Mouse (Mus musculus): ENCODE data around the gene Mical1.

DNA sequence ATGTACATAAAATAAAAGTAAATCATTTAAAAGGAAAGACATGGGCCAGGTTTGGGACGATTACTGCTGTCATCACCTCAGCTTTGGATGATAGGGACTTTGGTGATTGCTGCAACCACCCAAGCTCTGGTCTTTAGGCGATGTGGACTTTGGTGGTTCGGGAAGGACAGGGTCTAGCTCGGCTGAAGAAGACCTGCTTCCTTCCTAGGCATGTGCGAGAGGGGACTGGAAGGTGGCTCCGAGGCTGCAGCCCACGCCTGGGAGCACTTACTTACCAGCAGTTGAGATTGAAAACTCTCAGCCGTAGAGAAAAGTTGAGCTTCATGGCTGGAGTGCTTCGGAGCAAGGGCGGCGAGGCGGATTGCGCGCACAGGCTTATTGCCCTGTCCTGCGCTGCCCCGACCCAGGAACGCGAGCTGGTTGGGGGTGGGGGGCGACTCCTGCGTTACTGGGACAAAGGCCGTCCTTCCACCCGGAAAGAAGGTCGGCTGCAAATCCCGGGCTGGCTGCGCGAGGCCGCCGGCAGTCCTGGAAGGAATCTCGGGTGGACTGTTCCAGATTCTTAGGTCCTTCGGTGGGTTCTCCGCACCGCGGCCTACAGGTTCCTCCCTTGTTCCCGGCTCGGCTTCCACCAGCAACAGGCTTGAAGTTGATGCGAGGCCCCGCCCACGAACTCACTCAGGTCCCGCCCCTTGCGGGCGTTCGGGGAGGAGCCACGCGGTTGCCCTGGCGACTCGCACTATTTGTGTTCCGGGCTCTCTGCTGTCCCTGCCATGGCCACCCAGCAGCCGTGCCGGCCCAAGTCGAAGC, 13.8 kb downstream of the Mical1 start, which contains the start of the genes Smpd2 and Ppil6:
- TF ChIP-seq CTCF (IDR thresholded peaks at IDR 0.05) (peak; percentile 33), EP300 (IDR thresholded peaks at IDR 0.05) (no peak)
